Mouse (Mus musculus) E14TG2a.4 (cell line): ENCODE measurements at regions not wholly inside any gene's neighbourhood (a gene's known extent, or its start where the extent isn't known, plus 50 kb on each side); places are given as distances from the start of the nearest gene placed in this dataset.

Experiments
- CTCF ChIP-seq: conservative IDR thresholded peaks from 2 replicates; pipeline ENCODE4 v1.5.1; 2014; ENCODE audit warnings: low read length
- NANOG ChIP-seq: IDR thresholded peaks from 2 replicates; pipeline ENCODE4 v1.6.1; 2014; ENCODE audit warnings: borderline replicate concordance, low read length, mixed read lengths
- POU5F1 ChIP-seq: IDR thresholded peaks from 2 replicates; pipeline ENCODE4 v1.6.1; 2014; ENCODE audit warnings: low read length, borderline replicate concordance

GRCm38 (mm10) chr13:57087398-57087797 lies 191.6 kb upstream of the Trpc7 start:
- TF ChIP-seq CTCF = no peak
- TF ChIP-seq POU5F1 = no peak
- TF ChIP-seq NANOG = no peak
